Mouse (Mus musculus): ENCODE measurements around the gene Lactbl1.

The Lactbl1 gene

GRCm38 (mm10) chr4:136622388-136622787, at the start of gene Lactbl1:
Lactbl1 (plus strand) TSS chr4:136622621.
- in situ Hi-C loops (cut with MboI; ENCODE audit: low sequenced_read_pairs), result loop anchor here (10.0 kb wide), 1 partner anchor 258 kb away; no protein-coding TSS in a partner anchor

DNA sequence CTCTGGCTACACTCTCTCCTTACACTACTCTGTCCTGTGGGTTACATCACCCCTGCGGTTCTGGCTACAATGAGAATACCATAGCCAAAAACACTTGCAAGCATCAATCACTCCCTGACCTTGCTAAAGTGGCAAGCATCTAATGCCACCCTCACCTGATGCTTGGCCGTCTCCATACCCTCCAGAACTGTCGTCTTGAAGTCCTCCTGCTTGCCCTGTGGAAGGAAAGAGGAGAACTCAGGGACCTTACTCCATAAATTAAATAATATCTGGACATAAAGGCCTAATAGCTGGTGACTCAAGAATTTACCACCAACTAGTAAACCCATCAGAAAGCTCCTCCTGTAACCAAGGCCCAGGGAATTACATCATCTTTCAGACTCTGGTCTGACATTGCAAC, 40.5 kb upstream of the Lactbl1 start:
- in situ Hi-C loops (cut with MboI; ENCODE audit: low sequenced_read_pairs), result no loop called here

- in situ Hi-C loops (cut with MboI; ENCODE audit: low sequenced_read_pairs), result no loop called here
Measured at GRCm38 (mm10) chr4:136587221-136587827, 35.1 kb upstream of the Lactbl1 start.

DNA sequence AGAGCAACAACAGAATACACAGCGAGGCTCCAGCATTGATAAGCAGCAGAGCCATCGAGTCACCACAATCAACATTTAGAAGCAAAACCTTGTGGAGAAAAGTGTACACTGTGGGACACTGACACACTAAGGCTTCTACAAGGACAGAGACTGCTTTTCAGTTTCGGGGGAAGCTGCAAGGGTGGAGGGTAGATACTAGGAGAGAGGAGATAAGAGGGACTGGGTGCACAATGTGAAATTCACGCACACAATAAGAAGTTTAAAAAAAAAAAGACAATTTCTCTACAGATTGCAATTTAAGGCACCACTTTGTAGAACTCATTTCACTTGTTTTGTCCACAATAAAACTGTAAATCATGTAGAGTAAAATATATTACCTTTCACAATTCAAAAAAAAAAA, 34.4 kb upstream of the Lactbl1 start:
- in situ Hi-C loops (cut with MboI; ENCODE audit: low sequenced_read_pairs), result no loop called here

DNA sequence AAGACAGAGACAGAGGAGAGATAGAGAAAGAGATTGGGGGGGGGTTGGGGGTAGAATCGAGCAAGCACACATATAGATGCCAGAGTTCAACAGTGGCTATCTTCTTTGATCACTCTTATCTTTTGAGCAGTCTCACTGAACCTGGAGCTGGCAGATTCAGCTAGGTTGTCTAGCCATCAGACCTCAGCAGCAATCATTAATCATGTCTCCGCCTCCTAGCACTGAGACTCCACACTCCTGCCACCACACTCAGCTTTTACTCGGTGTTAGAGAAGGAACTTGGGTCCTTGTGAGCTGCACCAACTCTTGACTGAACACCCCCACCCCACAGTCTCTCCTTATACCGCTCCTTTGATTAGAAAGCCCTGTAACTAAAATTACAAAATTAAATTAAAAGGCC, 30.3 kb upstream of the Lactbl1 start:
- in situ Hi-C loops (cut with MboI; ENCODE audit: low sequenced_read_pairs), result no loop called here

- in situ Hi-C loops (cut with MboI; ENCODE audit: low sequenced_read_pairs), result no loop called here
Measured at GRCm38 (mm10) chr4:136594006-136594405, 28.4 kb upstream of the Lactbl1 start.

- in situ Hi-C loops (cut with MboI; ENCODE audit: low sequenced_read_pairs), result no loop called here
Measured at GRCm38 (mm10) chr4:136595221-136595620, 27.2 kb upstream of the Lactbl1 start.

- in situ Hi-C loops (cut with MboI; ENCODE audit: low sequenced_read_pairs), result no loop called here
Measured at GRCm38 (mm10) chr4:136598268-136598876, 24.0 kb upstream of the Lactbl1 start.

DNA sequence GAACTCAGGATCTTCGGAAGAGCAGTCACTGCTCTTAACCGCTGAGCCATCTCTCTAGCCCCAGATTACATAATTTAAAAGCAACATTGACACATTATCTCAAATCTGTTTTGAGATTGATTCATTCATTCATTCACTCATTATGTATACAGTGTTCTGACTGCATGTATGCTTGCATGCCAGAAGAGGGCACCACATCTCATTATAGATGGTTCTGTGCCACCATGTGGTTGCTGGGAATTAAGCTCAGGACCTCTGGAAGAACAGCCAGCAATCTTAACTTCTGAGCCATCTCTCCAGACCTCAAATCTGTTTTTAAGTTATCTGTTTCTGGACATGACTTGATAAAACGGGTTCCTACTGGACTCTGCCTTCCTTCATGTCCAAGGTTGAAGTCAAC, 22.6 kb upstream of the Lactbl1 start:
- in situ Hi-C loops (cut with MboI; ENCODE audit: low sequenced_read_pairs), result no loop called here

- in situ Hi-C loops (cut with MboI; ENCODE audit: low sequenced_read_pairs), result no loop called here
Measured at GRCm38 (mm10) chr4:136600536-136600935, 21.9 kb upstream of the Lactbl1 start.

GRCm38 (mm10) chr4:136601476-136601875, 20.9 kb upstream of the Lactbl1 start:
- in situ Hi-C loops (cut with MboI; ENCODE audit: low sequenced_read_pairs), result no loop called here

DNA sequence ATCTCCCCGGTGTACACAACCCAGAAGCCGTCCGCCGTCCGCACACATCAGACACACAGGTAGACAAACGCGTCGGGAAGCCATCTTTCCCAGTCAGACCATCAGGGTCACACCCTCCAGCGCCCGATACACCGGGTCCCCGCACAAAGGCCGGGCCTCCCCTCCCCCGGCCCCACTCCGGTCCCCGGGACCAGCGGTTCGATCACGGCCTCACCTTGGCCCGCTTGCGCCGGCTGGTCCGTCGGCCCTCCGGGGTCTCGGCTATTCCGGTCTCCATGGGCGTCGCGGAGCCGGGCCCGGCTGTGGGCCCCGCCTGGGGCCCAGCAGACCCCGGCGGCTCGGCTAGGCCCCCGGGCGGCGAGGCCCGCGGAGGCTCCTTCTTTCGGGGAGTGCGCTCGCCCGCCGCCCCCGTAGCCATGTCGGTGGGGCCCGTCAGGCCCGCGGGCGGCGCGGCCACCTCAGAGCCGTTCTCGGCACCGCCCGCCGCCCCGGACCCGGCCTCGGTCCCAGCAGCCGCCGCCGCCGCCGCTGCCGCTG, 20.3 kb upstream of the Lactbl1 start:
- in situ Hi-C loops (cut with MboI; ENCODE audit: low sequenced_read_pairs), result no loop called here

GRCm38 (mm10) chr4:136602568-136602967, 19.9 kb upstream of the Lactbl1 start, which contains the start of gene Kdm1a:
Kdm1a (minus strand) TSS chr4:136602723.
- in situ Hi-C loops (cut with MboI; ENCODE audit: low sequenced_read_pairs), result no loop called here

GRCm38 (mm10) chr4:136605756-136606485, 16.5 kb upstream of the Lactbl1 start:
- in situ Hi-C loops (cut with MboI; ENCODE audit: low sequenced_read_pairs), result no loop called here

- in situ Hi-C loops (cut with MboI; ENCODE audit: low sequenced_read_pairs), result no loop called here
Measured at GRCm38 (mm10) chr4:136610387-136610856, 12.0 kb upstream of the Lactbl1 start, which contains the start of gene Tex46. Tex46 (plus strand) TSS chr4:136610437.

GRCm38 (mm10) chr4:136613657-136614056, 8.8 kb upstream of the Lactbl1 start:
- in situ Hi-C loops (cut with MboI; ENCODE audit: low sequenced_read_pairs), result no loop called here

DNA sequence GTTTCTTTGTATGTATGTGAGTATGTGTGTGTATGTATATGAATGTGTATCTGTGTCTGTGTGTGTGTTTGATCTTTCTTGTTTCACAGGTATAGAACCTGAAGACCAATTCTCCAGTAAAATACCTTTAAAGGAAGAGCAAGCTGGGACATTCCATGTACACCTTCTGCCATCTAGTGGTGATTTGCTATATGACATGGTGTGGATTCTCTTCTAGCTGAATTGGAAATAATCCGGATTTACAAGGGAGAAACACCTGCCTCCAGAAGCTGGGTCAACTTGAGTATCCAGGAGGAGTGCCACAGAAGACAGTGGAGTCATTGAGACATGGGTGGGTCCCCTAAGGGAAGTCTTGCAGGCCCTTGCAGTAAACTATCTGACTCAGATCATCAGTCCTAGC, 1.1 kb upstream of the Lactbl1 start:
- in situ Hi-C loops (cut with MboI; ENCODE audit: low sequenced_read_pairs), result loop anchor here (10.0 kb wide), 1 partner anchor 257 kb away; no protein-coding TSS in a partner anchor

DNA sequence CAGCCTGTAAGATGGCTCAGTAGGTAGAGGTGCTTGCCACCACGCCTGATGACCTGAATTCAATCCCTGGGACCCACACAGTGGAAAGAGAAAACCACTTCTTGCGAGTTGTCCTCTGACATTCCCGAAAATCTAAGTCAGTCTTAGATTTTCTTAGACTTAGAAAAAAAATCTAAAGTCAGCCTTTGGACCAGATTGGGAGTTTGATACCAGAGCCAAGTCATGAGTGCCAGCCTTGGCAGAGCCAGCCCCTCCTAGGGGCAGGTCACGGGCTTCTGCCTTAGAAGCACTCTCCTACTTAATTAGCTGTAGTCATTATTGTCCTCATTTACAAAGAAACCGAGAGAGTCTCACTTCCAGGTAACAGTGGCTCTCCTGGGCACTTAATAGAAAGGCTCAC, 465 bp upstream of the Lactbl1 start:
- in situ Hi-C loops (cut with MboI; ENCODE audit: low sequenced_read_pairs), result loop anchor here (10.0 kb wide), 1 partner anchor 257 kb away; no protein-coding TSS in a partner anchor

GRCm38 (mm10) chr4:136626590-136626989, 4.2 kb downstream of the Lactbl1 start:
- in situ Hi-C loops (cut with MboI; ENCODE audit: low sequenced_read_pairs), result loop anchor here (10.0 kb wide), 1 partner anchor 262 kb away; no protein-coding TSS in a partner anchor

GRCm38 (mm10) chr4:136631237-136631994, 9.0 kb downstream of the Lactbl1 start:
- in situ Hi-C loops (cut with MboI; ENCODE audit: low sequenced_read_pairs), result no loop called here

- in situ Hi-C loops (cut with MboI; ENCODE audit: low sequenced_read_pairs), result no loop called here
Measured at GRCm38 (mm10) chr4:136635995-136636394, 13.6 kb downstream of the Lactbl1 start.
